Mouse (Mus musculus) forebrain, embryonic 13.5 days (tissue): ENCODE results near the gene Map2k4. TPM values are rescaled to one million over a fixed set of nuclear protein-coding genes. Genes with fewer than 3 reads are reported as not detected.

ENCODE experiments used
- ATAC-seq: fragments of 200-750 bp; cut with Nextera tagmentation; 2 replicates; pipeline ENCODE4 v1.8.0; 2017
- H3K27ac ChIP-seq: fragments of 300-500 bp; sonication (generic); 2 replicates; pipeline ENCODE4 v1.5.1; 2015; ENCODE audit warnings: inconsistent platforms, mild to moderate bottlenecking, moderate library complexity
- H3K27me3 ChIP-seq: fragments of 300-500 bp; sonication (generic); 2 replicates; pipeline ENCODE4 v1.6.1; 2015; ENCODE audit warnings: mild to moderate bottlenecking, inconsistent platforms
- H3K36me3 ChIP-seq: fragments of 300-500 bp; sonication (generic); 2 replicates; pipeline ENCODE4 v1.6.1; 2015; ENCODE audit warnings: mild to moderate bottlenecking, inconsistent platforms; ENCODE audit not compliant: poor library complexity, severe bottlenecking
- H3K4me1 ChIP-seq: fragments of 300-500 bp; sonication (generic); 2 replicates; pipeline ENCODE4 v1.6.1; 2015; ENCODE audit warnings: inconsistent platforms
- H3K4me2 ChIP-seq: fragments of 300-500 bp; sonication (generic); 2 replicates; pipeline ENCODE4 v1.6.1; 2015; ENCODE audit warnings: inconsistent platforms, mild to moderate bottlenecking, moderate library complexity
- H3K4me3 ChIP-seq: fragments of 300-500 bp; sonication (generic); 2 replicates; pipeline ENCODE4 v1.5.1; 2015; ENCODE audit warnings: mild to moderate bottlenecking, inconsistent platforms
- H3K9ac ChIP-seq: fragments of 300-500 bp; sonication (generic); 2 replicates; pipeline ENCODE4 v1.6.1; 2015; ENCODE audit warnings: mild to moderate bottlenecking, inconsistent platforms
- H3K9me3 ChIP-seq: fragments of 300-500 bp; sonication (generic); replicated peaks from 2 replicates; pipeline ENCODE4 v1.6.1; 2016; ENCODE audit warnings: inconsistent platforms
- WGBS: fragments of 180-500 bp; shearing (Covaris S2); methylation state at CpG from one replicate; pipeline ENCODE4 v1.1.7; 2015; 5-methylcytosine and 5-hydroxymethylcytosine counted together
- polyA plus RNA-seq: library from polyadenylated mRNA; unstranded; fragments of >200 nt; fragmentation: Nextera tagmentation; extraction: Ambion mirVana; gene quantifications from 2 replicates; pipeline ENCODE4 v1.2.1, GENCODE M21; 2015

Gene Map2k4
- 65.2 and 72.3 TPM in 2 replicates for polyA plus RNA-seq

GRCm38 (mm10) chr11:65788154-65788553 is at the start of gene Map2k4:
TSS of gene Map2k4 (minus strand) at chr11:65788297.
- WGBS: 0% methylated on average over 17 of the region's 36 CpGs
- peak within 1 kb of the TSS; percentile 83 for H3K27ac ChIP-seq
- H3K4me1 ChIP-seq: peaks cover 17% of the 10 kb centered on the region
- H3K9ac ChIP-seq: peak within 1 kb of the TSS; percentile 98
- peak within 1 kb of the TSS; percentile 82 for H3K4me2 ChIP-seq
- no peaks in the 10 kb centered on the region for H3K9me3 ChIP-seq
- ATAC-seq: peak; percentile 100
- H3K36me3 ChIP-seq: no peaks in the 10 kb centered on the region
- H3K27me3 ChIP-seq: no peaks in the 10 kb centered on the region
- H3K4me3 ChIP-seq: peak within 1 kb of the TSS; percentile 96

- no peak overlapping the region for H3K9ac ChIP-seq
- H3K4me3 ChIP-seq: no peak overlapping the region
- peaks cover 58% of the 10 kb centered on the region for H3K36me3 ChIP-seq
- H3K9me3 ChIP-seq: no peaks in the 10 kb centered on the region
- H3K27me3 ChIP-seq: no peaks in the 10 kb centered on the region
- H3K4me1 ChIP-seq: no peaks in the 10 kb centered on the region
- no peak overlapping the region for H3K27ac ChIP-seq
- 96% methylated on average over 3 of the region's 3 CpGs for WGBS
- H3K4me2 ChIP-seq: no peak overlapping the region
- no peak for ATAC-seq
Observed at GRCm38 (mm10) chr11:65824556-65824955, 36.5 kb upstream of the Map2k4 start.

GRCm38 (mm10) chr11:65820877-65821276 is 32.8 kb upstream of the Map2k4 start:
- H3K4me1 ChIP-seq: peaks cover 7% of the 10 kb centered on the region
- H3K4me3 ChIP-seq: no peak overlapping the region
- no peaks in the 10 kb centered on the region for H3K9me3 ChIP-seq
- H3K9ac ChIP-seq: no peak overlapping the region
- WGBS: 7% methylated on average over 7 of the region's 7 CpGs
- no peak overlapping the region for H3K27ac ChIP-seq
- no peaks in the 10 kb centered on the region for H3K27me3 ChIP-seq
- H3K36me3 ChIP-seq: peaks cover 35% of the 10 kb centered on the region
- no peak overlapping the region for H3K4me2 ChIP-seq
- peak; percentile 84 for ATAC-seq

- ATAC-seq: peak; percentile 57; the same call in 1 of the 2 replicates
- no peak overlapping the region for H3K4me2 ChIP-seq
- H3K27me3 ChIP-seq: no peaks in the 10 kb centered on the region
- 72% methylated on average over 5 of the region's 5 CpGs for WGBS
- no peaks in the 10 kb centered on the region for H3K9me3 ChIP-seq
- no peak overlapping the region for H3K4me3 ChIP-seq
- no peak overlapping the region for H3K27ac ChIP-seq
- peaks cover 10% of the 10 kb centered on the region for H3K4me1 ChIP-seq
- peaks cover 40% of the 10 kb centered on the region for H3K36me3 ChIP-seq
- H3K9ac ChIP-seq: no peak overlapping the region
Observed at GRCm38 (mm10) chr11:65820280-65820679, 32.2 kb upstream of the Map2k4 start.

- peaks cover 10% of the 10 kb centered on the region for H3K4me1 ChIP-seq
- H3K36me3 ChIP-seq: peaks cover 40% of the 10 kb centered on the region
- H3K27me3 ChIP-seq: no peaks in the 10 kb centered on the region
- H3K9ac ChIP-seq: no peak overlapping the region
- H3K27ac ChIP-seq: no peak overlapping the region
- 88% methylated on average over 1 of the region's 1 CpGs for WGBS
- H3K9me3 ChIP-seq: no peaks in the 10 kb centered on the region
- ATAC-seq: no peak
- no peak overlapping the region for H3K4me3 ChIP-seq
- no peak overlapping the region for H3K4me2 ChIP-seq
Observed at GRCm38 (mm10) chr11:65818193-65818592, 30.1 kb upstream of the Map2k4 start.

GRCm38 (mm10) chr11:65816237-65816636 is 28.1 kb upstream of the Map2k4 start:
- no peaks in the 10 kb centered on the region for H3K27me3 ChIP-seq
- peaks cover 17% of the 10 kb centered on the region for H3K4me1 ChIP-seq
- WGBS: 60% methylated on average over 6 of the region's 6 CpGs
- peak; percentile 56 for ATAC-seq
- H3K4me3 ChIP-seq: no peak overlapping the region
- no peaks in the 10 kb centered on the region for H3K9me3 ChIP-seq
- H3K4me2 ChIP-seq: no peak overlapping the region
- peak overlapping the region; percentile 74 for H3K27ac ChIP-seq
- H3K36me3 ChIP-seq: peaks cover 30% of the 10 kb centered on the region
- H3K9ac ChIP-seq: no peak overlapping the region

- Histone ChIP-seq H3K36me3 (peaks cover 27% of the 10 kb centered on the region), H3K27me3 (no peaks in the 10 kb centered on the region), H3K4me2 (no peak overlapping the region), H3K27ac (no peak overlapping the region), H3K4me3 (no peak overlapping the region), H3K4me1 (peaks cover 21% of the 10 kb centered on the region), H3K9me3 (no peaks in the 10 kb centered on the region), H3K9ac (no peak overlapping the region)
- WGBS: 90% methylated on average over 9 of the region's 9 CpGs
- no peak for ATAC-seq
Observed at GRCm38 (mm10) chr11:65814381-65814780, 26.3 kb upstream of the Map2k4 start.

- no peak for ATAC-seq
- Histone ChIP-seq H3K4me3 (no peak overlapping the region), H3K4me2 (no peak overlapping the region), H3K27me3 (no peaks in the 10 kb centered on the region), H3K9ac (no peak overlapping the region), H3K27ac (no peak overlapping the region), H3K36me3 (peaks cover 17% of the 10 kb centered on the region), H3K4me1 (peaks cover 26% of the 10 kb centered on the region), H3K9me3 (no peaks in the 10 kb centered on the region)
- WGBS: 20% methylated on average over 5 of the region's 5 CpGs
Observed at GRCm38 (mm10) chr11:65812088-65812487, 24.0 kb upstream of the Map2k4 start.

GRCm38 (mm10) chr11:65807601-65808000 is 19.5 kb upstream of the Map2k4 start:
- peak overlapping the region; percentile 54 for H3K27ac ChIP-seq
- H3K9me3 ChIP-seq: no peaks in the 10 kb centered on the region
- peaks cover 22% of the 10 kb centered on the region for H3K4me1 ChIP-seq
- peak overlapping the region; percentile 91 for H3K4me2 ChIP-seq
- peak overlapping the region; percentile 85 for H3K4me3 ChIP-seq
- 46% methylated on average over 7 of the region's 7 CpGs for WGBS
- H3K27me3 ChIP-seq: no peaks in the 10 kb centered on the region
- H3K9ac ChIP-seq: peak overlapping the region; percentile 85
- peak; percentile 11; the same call in 1 of the 2 replicates for ATAC-seq
- H3K36me3 ChIP-seq: no peaks in the 10 kb centered on the region

GRCm38 (mm10) chr11:65806909-65807504 is 18.9 kb upstream of the Map2k4 start, which contains the start of gene Zkscan6:
TSS of gene Zkscan6 (plus strand) at chr11:65807175.
- peak within 1 kb of the TSS; percentile 54 for H3K27ac ChIP-seq
- H3K27me3 ChIP-seq: no peaks in the 10 kb centered on the region
- peaks cover 16% of the 10 kb centered on the region for H3K4me1 ChIP-seq
- ATAC-seq: peak; percentile 97
- H3K4me2 ChIP-seq: peak within 1 kb of the TSS; percentile 91
- H3K9me3 ChIP-seq: no peaks in the 10 kb centered on the region
- peak within 1 kb of the TSS; percentile 85 for H3K4me3 ChIP-seq
- H3K36me3 ChIP-seq: no peaks in the 10 kb centered on the region
- under 1% methylated on average over 56 of the region's 58 CpGs for WGBS
- H3K9ac ChIP-seq: peak within 1 kb of the TSS; percentile 85

GRCm38 (mm10) chr11:65806321-65806904 is 18.3 kb upstream of the Map2k4 start:
- 1% methylated on average over 20 of the region's 20 CpGs for WGBS
- no peak overlapping the region for H3K27ac ChIP-seq
- peaks cover 16% of the 10 kb centered on the region for H3K4me1 ChIP-seq
- peak overlapping the region; percentile 91 for H3K4me2 ChIP-seq
- peak; percentile 2; the same call in 1 of the 2 replicates for ATAC-seq
- peak overlapping the region; percentile 85 for H3K4me3 ChIP-seq
- no peaks in the 10 kb centered on the region for H3K27me3 ChIP-seq
- no peaks in the 10 kb centered on the region for H3K36me3 ChIP-seq
- no peaks in the 10 kb centered on the region for H3K9me3 ChIP-seq
- peak overlapping the region; percentile 85 for H3K9ac ChIP-seq

- 63% methylated on average over 3 of the region's 3 CpGs for WGBS
- Histone ChIP-seq H3K9ac (no peak overlapping the region), H3K4me1 (0 out of 2 replicates have a peak, but pooled peaks cover 7% of the 10 kb centered on the region), H3K27ac (no peak overlapping the region), H3K9me3 (no peaks in the 10 kb centered on the region), H3K27me3 (no peaks in the 10 kb centered on the region), H3K4me2 (no peak overlapping the region), H3K4me3 (no peak overlapping the region), H3K36me3 (no peaks in the 10 kb centered on the region)
- no peak for ATAC-seq
Observed at GRCm38 (mm10) chr11:65801899-65802298, 13.8 kb upstream of the Map2k4 start.
